9 mouse cellular contexts compared by ENCODE assay signal in genomic region chr3:108770725-108771368, GRCm38 (mm10). TPM values are rescaled to one million over a fixed set of nuclear protein-coding genes. Genes with fewer than 3 reads are reported as not detected.
DNase-seq lines count a peak whose midpoint lies in the region; ATAC-seq and TF ChIP-seq lines count a peak whose summit lies in the region.
"Had no signal": no experiment of that assay in that cellular context is flagged by ENCODE, and none has a peak within 500 bp of the region (broad histone marks: within the 10 kb centered on the region; RNA-seq: fewer than 3 reads in every experiment).

No protein-coding gene starts in this region.

- 59% methylated on average over 6 of the region's 6 CpGs for WGBS in hindbrain, embryonic 11.5 days
- WGBS in lung, embryonic 14.5 days: 16% methylated on average over 6 of the region's 6 CpGs

- H3K27ac ChIP-seq in hindbrain, embryonic 11.5 days (ENCODE audit: low read depth, low read length): no peak overlapping the region
- peak overlapping the region; percentile 68 for H3K27ac ChIP-seq in lung, embryonic 14.5 days (ENCODE audit: low read depth)
- H3K27ac ChIP-seq: macrophage had no signal

- ATAC-seq in hindbrain, embryonic 11.5 days (ENCODE audit: low FRiP score): peak; percentile 30; the same call in 1 of the 2 replicates
- peak; percentile 95 for ATAC-seq in lung, embryonic 14.5 days (ENCODE audit: insufficient read depth)

- no peak overlapping the region for H3K4me3 ChIP-seq in hindbrain, embryonic 11.5 days (ENCODE audit: low read depth, low read length)
- H3K4me3 ChIP-seq in lung, embryonic 14.5 days (ENCODE audit: low read depth, low read length): no peak overlapping the region

- H3K9ac ChIP-seq in hindbrain, embryonic 11.5 days (ENCODE audit: low read depth, low read length): no peak overlapping the region
- H3K9ac ChIP-seq in lung, embryonic 14.5 days: no peak overlapping the region

- H3K9me3 ChIP-seq in hindbrain, embryonic 11.5 days (ENCODE audit: control insufficient read depth, low read length): no peaks in the 10 kb centered on the region
- no peaks in the 10 kb centered on the region for H3K9me3 ChIP-seq in lung, embryonic 14.5 days (ENCODE audit: low read depth, low read length)

- peak; percentile 75 for TF ChIP-seq CTCF in lung, embryonic 14.5 days (IDR thresholded peaks at IDR 0.05; ENCODE audit: low read depth)

- no peaks in the 10 kb centered on the region for H3K27me3 ChIP-seq in hindbrain, embryonic 11.5 days (ENCODE audit: control insufficient read depth, insufficient read depth, low read length)
- no peaks in the 10 kb centered on the region for H3K27me3 ChIP-seq in lung, embryonic 14.5 days (ENCODE audit: insufficient read depth, low read length)

- H3K36me3 ChIP-seq in hindbrain, embryonic 11.5 days (ENCODE audit: control insufficient read depth, insufficient read depth, low read length): no peaks in the 10 kb centered on the region
- H3K36me3 ChIP-seq in lung, embryonic 14.5 days (ENCODE audit: insufficient read depth): no peaks in the 10 kb centered on the region

- peak; percentile 52 for DNase-seq in Muller cell, postnatal 12 days (ENCODE audit: inconsistent ontology term)
- peak; percentile 72 to 83 for DNase-seq in cerebellum, postnatal 10 days
- DNase-seq in frontal cortex, adult 2 months (ENCODE audit: extremely low spot score in 1 of 2, low spot score in 1 of 2): peak; percentile 68 to 89
- DNase-seq in hindbrain, embryonic 11.5 days (ENCODE audit: low spot score): peak; percentile 84
- DNase-seq in layer of hippocampus, adult 8-10 months (ENCODE audit: low spot score in 2 of 2): peak; percentile 59 to 72
- peak; percentile 95 for DNase-seq in lung, embryonic 14.5 days
- peak; percentile 26 for DNase-seq in ovary, adult 18-20 months (ENCODE audit: low spot score)
- DNase-seq in thymus, postnatal 14 days: peak; percentile 73

- no peaks in the 10 kb centered on the region for H3K4me1 ChIP-seq in hindbrain, embryonic 11.5 days (replicated peaks; ENCODE audit: control insufficient read depth, insufficient read depth, low read length)
- peaks cover 13% of the 10 kb centered on the region; the same call in 1 of the 2 replicates for H3K4me1 ChIP-seq in lung, embryonic 14.5 days (ENCODE audit: insufficient read depth)

- H3K4me2 ChIP-seq in hindbrain, embryonic 11.5 days (replicated peaks; ENCODE audit: low read depth, low read length): no peak overlapping the region
- H3K4me2 ChIP-seq in lung, embryonic 14.5 days: peak overlapping the region; percentile 27

RNA-seq across cellular contexts. Expression of gene Aknad1, which starts 31.4 kb away (rescaled TPM):
- 0.02 and 0.04 TPM in 2 replicates for polyA plus RNA-seq in frontal cortex, adult 2 months (2012; rRNA removed)
- polyA plus RNA-seq in hindbrain, embryonic 11.5 days (2014; fragmentation: Nextera tagmentation; extraction: Ambion mirVana): 0.11 TPM in 1 of 2 replicates, not detected in the other
- total RNA-seq in layer of hippocampus, adult 8-10 months (2022): not detected
- polyA plus RNA-seq in lung, embryonic 14.5 days (2014; fragmentation: Nextera tagmentation; extraction: Ambion mirVana): 0.05 and 0.11 TPM in 2 replicates
- polyA plus RNA-seq: macrophage had no signal

RNA-seq across cellular contexts. Expression of gene Gpsm2, which starts 48.7 kb away (rescaled TPM):
- 12.7 and 13.7 TPM in 2 replicates for polyA plus RNA-seq in frontal cortex, adult 2 months (2012; rRNA removed)
- 95.3 and 104 TPM in 2 replicates for polyA plus RNA-seq in hindbrain, embryonic 11.5 days (2014; fragmentation: Nextera tagmentation; extraction: Ambion mirVana)
- 10 to 100 TPM; 13.3 to 19.1 (median 14.5) TPM for total RNA-seq in layer of hippocampus, adult 8-10 months (2022)
- 55.1 and 59.7 TPM in 2 replicates for polyA plus RNA-seq in lung, embryonic 14.5 days (2014; fragmentation: Nextera tagmentation; extraction: Ambion mirVana)

Comparison
In these comparisons a context has a peak if more than half of its experiments do, and no peak if none do; other contexts are left out.
1. DNase-seq: peak in every context shown above with its lines; median percentile 95 in lung, embryonic 14.5 days; 84 in hindbrain, embryonic 11.5 days; 78 in frontal cortex, adult 2 months; 78 in cerebellum, postnatal 10 days; 73 in thymus, postnatal 14 days; 66 in layer of hippocampus, adult 8-10 months; 52 in Muller cell, postnatal 12 days; 26 in ovary, adult 18-20 months.